Mouse (Mus musculus): ENCODE results near the gene Ugt1a6b.

GRCm38 (mm10) chr1:88268070-88268469, 165.0 kb downstream of the Ugt1a6b start:
- TF ChIP-seq TAL1 (IDR thresholded peaks at IDR 0.05; ENCODE audit: low read length) (no peak), GATA1 (IDR thresholded peaks at IDR 0.05; ENCODE audit: low read length) (no peak)

Measured in erythroblast, embryonic 14.5 days (primary cell).